Mouse (Mus musculus) lung, postnatal 0 days (tissue): ENCODE measurements at regions not wholly inside any gene's neighbourhood (a gene's known extent, or its start where the extent isn't known, plus 50 kb on each side); places are given as distances from the start of the nearest gene placed in this dataset.

Experiments used
- CTCF ChIP-seq: IDR thresholded peaks from 2 replicates; pipeline ENCODE4 v1.5.1; 2016; ENCODE audit warnings: antibody characterized with exemption, mild to moderate bottlenecking
- EP300 ChIP-seq: IDR thresholded peaks from 2 replicates; pipeline ENCODE4 v1.6.1; 2016; ENCODE audit warnings: antibody characterized with exemption, mild to moderate bottlenecking, control low read depth

- TF ChIP-seq CTCF: no peak
- no peak for TF ChIP-seq EP300
Observed at GRCm38 (mm10) chr6:93393551-93393950, 450.3 kb upstream of the Adamts9 start.
